Mouse (Mus musculus) kidney, adult 9 months (tissue): Measurements from ENCODE around the gene Abcb4.
"Not testable (repeated sequence)": the region's sequence is repeated elsewhere in the genome, so short reads cannot be mapped to it uniquely, and the experiment has no call there.

Experiments
- DNase-seq: peaks from one replicate; pipeline ENCODE4 v3.0.0; 2022

The Abcb4 gene

DNA sequence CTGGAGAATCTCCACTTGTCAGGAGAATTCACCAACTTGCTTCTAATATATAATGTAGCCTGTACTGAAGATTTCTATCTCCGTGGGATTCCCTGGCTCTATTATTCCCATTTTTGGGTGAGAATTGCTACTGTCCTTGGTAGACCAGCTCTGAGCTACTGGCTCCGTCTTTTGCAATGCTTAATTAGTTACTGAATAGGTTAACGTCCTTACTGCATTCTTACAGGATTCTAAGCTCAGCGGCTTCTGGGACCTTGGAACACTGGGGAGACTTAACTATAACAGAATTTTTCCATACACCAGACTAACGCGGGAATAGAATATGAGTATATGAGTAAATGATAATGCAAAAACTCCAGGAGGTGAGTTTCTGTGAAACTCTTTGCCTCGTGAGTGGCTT, 106.5 kb downstream of the Abcb4 start:
- peak; percentile 60 for DNase-seq

DNA sequence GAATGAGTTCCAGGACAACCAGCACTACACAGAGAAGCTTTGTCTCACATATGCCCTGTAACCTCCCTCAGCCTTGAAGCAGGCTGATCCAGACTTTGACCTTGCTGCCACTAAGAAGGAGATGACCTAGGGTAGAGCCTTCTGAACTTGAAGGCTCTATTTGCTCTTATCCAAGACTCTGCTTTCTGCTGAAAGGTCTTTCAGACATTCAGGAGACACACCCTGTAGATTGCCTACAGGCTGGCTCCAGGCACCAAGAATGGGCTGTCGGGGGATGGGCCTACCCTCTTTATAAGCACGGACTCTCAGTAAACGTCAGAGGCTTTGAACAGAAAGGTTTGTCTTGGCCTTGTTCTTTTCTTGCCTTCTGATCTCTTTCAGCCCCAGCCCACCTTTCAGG, 113.1 kb downstream of the Abcb4 start:
- not testable (repeated sequence) for DNase-seq
